Mouse (Mus musculus) midbrain, postnatal 0 days (tissue): ENCODE data around the gene Dagla. TPM values are rescaled to one million over a fixed set of nuclear protein-coding genes. Genes with fewer than 3 reads are reported as not detected.

Experiments
- ATAC-seq: fragments of 200-750 bp; cut with Nextera tagmentation; 2 replicates; pipeline ENCODE4 v1.8.0; 2017; ENCODE audit warnings: moderate number of reproducible peaks, mild to moderate bottlenecking, moderate TSS enrichment, moderate library complexity; ENCODE audit not compliant: low FRiP score
- DNase-seq: peaks from one replicate; pipeline ENCODE4 v3.0.0-alpha.2; 2015; ENCODE audit warnings: low spot score
- H3K27ac ChIP-seq: fragments of 300-500 bp; sonication (generic); 2 replicates; pipeline ENCODE4 v1.5.1; 2014; ENCODE audit warnings: low read depth, mild to moderate bottlenecking, low read length, mixed read lengths
- H3K27me3 ChIP-seq: fragments of 300-500 bp; sonication (generic); 2 replicates; pipeline ENCODE4 v1.6.1; 2014; ENCODE audit warnings: low read length, control low read depth, mixed read lengths; ENCODE audit not compliant: insufficient read depth
- H3K36me3 ChIP-seq: fragments of 300-500 bp; sonication (generic); 2 replicates; pipeline ENCODE4 v1.6.1; 2014; ENCODE audit warnings: low read length, control low read depth, mixed read lengths; ENCODE audit not compliant: insufficient read depth
- H3K4me1 ChIP-seq: fragments of 300-500 bp; sonication (generic); 2 replicates; pipeline ENCODE4 v1.6.1; 2014; ENCODE audit warnings: mild to moderate bottlenecking, control low read depth, antibody characterized with exemption, low read length, mixed read lengths; ENCODE audit not compliant: insufficient read depth
- H3K4me2 ChIP-seq: fragments of 300-500 bp; sonication (generic); 2 replicates; pipeline ENCODE4 v1.6.1; 2014; ENCODE audit warnings: low read depth, mild to moderate bottlenecking, low read length, mixed read lengths; ENCODE audit not compliant: poor library complexity, severe bottlenecking
- H3K4me3 ChIP-seq: fragments of 300-500 bp; sonication (generic); 2 replicates; pipeline ENCODE4 v1.5.1; 2014; ENCODE audit warnings: low read depth, mild to moderate bottlenecking, low read length, moderate library complexity
- H3K9ac ChIP-seq: fragments of 300-500 bp; sonication (generic); replicated peaks from 2 replicates; pipeline ENCODE4 v1.6.1; 2014; ENCODE audit warnings: mild to moderate bottlenecking, low read length, moderate library complexity, mixed read lengths; ENCODE audit not compliant: poor library complexity, severe bottlenecking
- H3K9me3 ChIP-seq: fragments of 300-500 bp; sonication (generic); 2 replicates; pipeline ENCODE4 v1.6.1; 2016; ENCODE audit warnings: low read length, control low read depth
- CTCF ChIP-seq: IDR thresholded peaks from 2 replicates; pipeline ENCODE4 v1.5.1; 2016; ENCODE audit warnings: antibody characterized with exemption, mild to moderate bottlenecking
- WGBS: fragments of 180-500 bp; shearing (Covaris S2); extraction: QIAGEN DNeasy Blood & Tissue Kit; methylation state at CpG from one replicate; pipeline ENCODE4 v1.1.7; 2014; 5-methylcytosine and 5-hydroxymethylcytosine counted together
- polyA plus RNA-seq: library from polyadenylated mRNA; unstranded; fragments of >200 nt; fragmentation: Nextera tagmentation; extraction: Ambion mirVana; gene quantifications from 2 replicates; pipeline ENCODE4 v1.2.1, GENCODE M21; 2015
- total RNA-seq: library from RNA; depleted of rRNA; stranded (reverse); fragments of >200 nt; gene quantifications from 2 replicates; pipeline ENCODE4 v1.2.3, GENCODE M21; 2014

Dagla gene
- total and polyA plus RNA-seq, 2 experiments from 2014 or later = 13.7 to 40.8 TPM

DNA sequence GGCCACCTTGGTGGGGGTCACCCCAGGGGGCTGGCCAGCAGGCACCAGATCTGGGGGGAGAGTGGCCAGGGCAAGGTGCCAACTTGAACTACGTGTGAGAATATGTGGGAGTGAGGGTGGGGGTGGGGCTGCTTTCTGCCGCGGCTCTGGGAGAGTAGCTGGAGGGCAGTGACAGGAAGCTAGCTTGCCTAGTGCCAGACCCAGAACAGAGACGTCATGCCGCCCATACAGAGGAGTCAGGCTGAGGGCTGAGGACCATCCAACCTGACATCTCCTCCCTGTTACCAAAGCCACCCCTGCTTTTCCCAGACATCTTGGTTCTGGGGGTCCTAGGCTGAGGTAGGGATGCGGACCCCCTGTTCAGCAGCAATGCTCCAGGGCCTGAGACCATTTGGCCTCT lies 57.5 kb downstream of the Dagla start:
- no peak overlapping the region for H3K4me2 ChIP-seq
- DNase-seq (no peak), ATAC-seq (no peak)
- H3K4me3 ChIP-seq = no peak overlapping the region
- H3K9me3 ChIP-seq = no peaks in the 10 kb centered on the region
- H3K27ac ChIP-seq = no peak overlapping the region
- no peak overlapping the region for H3K9ac ChIP-seq
- peaks cover 41% of the 10 kb centered on the region for H3K36me3 ChIP-seq
- H3K4me1 ChIP-seq = no peaks in the 10 kb centered on the region
- no peak for TF ChIP-seq CTCF
- WGBS = 36% methylated on average over 6 of the region's 6 CpGs
- no peaks in the 10 kb centered on the region for H3K27me3 ChIP-seq

GRCm38 (mm10) chr19:10244183-10244582 lies 60.5 kb downstream of the Dagla start:
- Histone ChIP-seq H3K9me3 (no peaks in the 10 kb centered on the region), H3K36me3 (peaks cover 14% of the 10 kb centered on the region; the same call in 1 of the 2 replicates), H3K27ac (no peak overlapping the region), H3K27me3 (0 out of 2 replicates have a peak, but pooled peaks cover 7% of the 10 kb centered on the region), H3K4me3 (no peak overlapping the region), H3K4me2 (no peak overlapping the region), H3K9ac (no peak overlapping the region), H3K4me1 (no peaks in the 10 kb centered on the region)
- peak; percentile 56 for DNase-seq
- no peak for ATAC-seq
- TF ChIP-seq CTCF = peak; percentile 60
- WGBS = 30% methylated on average over 3 of the region's 3 CpGs

DNA sequence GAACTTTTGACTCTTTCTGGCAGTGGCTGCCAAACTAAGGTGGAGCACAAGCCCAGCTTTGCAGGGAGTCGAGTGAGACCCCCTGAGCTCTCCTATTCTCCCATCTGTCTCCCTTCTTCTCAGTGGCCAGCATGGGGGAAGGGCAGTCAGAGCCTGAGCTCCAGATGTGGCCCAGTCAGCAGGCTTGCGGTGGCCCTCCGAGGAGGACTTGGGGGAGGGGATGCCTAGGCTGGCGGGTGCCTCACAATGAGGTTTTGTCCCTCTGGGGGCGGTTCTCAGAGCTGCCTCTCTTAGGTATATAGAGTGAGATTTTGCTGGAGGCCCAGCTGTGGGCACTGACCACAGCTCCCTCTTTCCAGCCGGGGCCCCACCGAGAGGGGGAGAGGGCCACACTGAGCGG lies 61.8 kb downstream of the Dagla start:
- Histone ChIP-seq H3K9me3 (no peaks in the 10 kb centered on the region), H3K27me3 (0 out of 2 replicates have a peak, but pooled peaks cover 7% of the 10 kb centered on the region), H3K4me2 (no peak overlapping the region), H3K27ac (no peak overlapping the region), H3K4me1 (no peaks in the 10 kb centered on the region), H3K9ac (no peak overlapping the region), H3K4me3 (no peak overlapping the region), H3K36me3 (peaks cover 7% of the 10 kb centered on the region; the same call in 1 of the 2 replicates)
- TF ChIP-seq CTCF = no peak
- DNase-seq (no peak), ATAC-seq (no peak)
- WGBS = 5% methylated on average over 8 of the region's 8 CpGs

DNA sequence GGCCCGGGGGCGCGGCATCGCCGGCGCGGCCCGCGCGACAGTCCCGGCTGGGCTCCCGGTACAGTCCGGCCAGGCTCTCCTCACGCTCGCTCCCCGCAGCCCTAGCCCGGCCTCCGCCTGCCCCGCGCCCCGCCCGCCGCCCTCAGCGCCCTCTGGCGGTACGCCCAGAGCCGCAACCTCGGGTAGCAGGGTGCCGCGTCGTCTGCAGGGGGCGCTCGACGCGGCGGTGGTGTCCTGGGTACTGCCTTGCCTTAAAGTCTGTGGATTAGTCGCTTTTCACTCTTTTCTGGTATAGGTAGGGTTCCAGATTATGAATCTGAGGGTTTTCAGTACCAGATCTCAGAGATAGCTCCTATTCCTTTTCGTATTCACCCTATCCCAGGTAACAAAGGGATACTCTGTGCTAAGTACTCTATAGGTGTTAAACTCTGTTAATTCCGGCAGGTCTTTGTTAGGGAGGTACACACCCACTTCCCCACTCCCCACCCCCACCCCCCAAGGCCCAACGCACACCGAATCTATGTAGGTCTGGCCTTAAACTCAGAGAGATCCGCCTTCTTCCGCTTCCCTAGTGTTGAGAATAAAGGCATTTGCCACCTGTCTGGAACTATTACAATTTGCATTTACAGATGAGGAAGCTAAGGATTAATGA lies 63.9 kb downstream of the Dagla start, which contains the start of gene Myrf:
Myrf (minus strand) TSS at position 95 of the 652 bp plus-strand sequence.
- no peaks in the 10 kb centered on the region for H3K36me3 ChIP-seq
- peak within 1 kb of the TSS; percentile 56 for H3K4me2 ChIP-seq
- 0 out of 2 replicates have a peak, but pooled peaks cover 7% of the 10 kb centered on the region for H3K27me3 ChIP-seq
- peak within 1 kb of the TSS; percentile 44; the same call in 1 of the 2 replicates for H3K9ac ChIP-seq
- ATAC-seq (peak; percentile 69), DNase-seq (peak; percentile 51)
- H3K4me3 ChIP-seq = peak within 1 kb of the TSS; percentile 41
- H3K9me3 ChIP-seq = no peaks in the 10 kb centered on the region
- H3K4me1 ChIP-seq = no peaks in the 10 kb centered on the region
- no peak within 1 kb of the TSS for H3K27ac ChIP-seq
- WGBS = 10% methylated on average over 30 of the region's 43 CpGs
- TF ChIP-seq CTCF = peak; percentile 83

GRCm38 (mm10) chr19:10239975-10240653 lies 64.6 kb downstream of the Dagla start:
- DNase-seq (no peak), ATAC-seq (no peak)
- 5% methylated on average over 26 of the region's 26 CpGs for WGBS
- peak overlapping the region; percentile 56 for H3K4me2 ChIP-seq
- peak overlapping the region; percentile 41 for H3K4me3 ChIP-seq
- peak overlapping the region; percentile 44; the same call in 1 of the 2 replicates for H3K9ac ChIP-seq
- H3K27me3 ChIP-seq = 0 out of 2 replicates have a peak, but pooled peaks cover 7% of the 10 kb centered on the region
- TF ChIP-seq CTCF = no peak
- H3K9me3 ChIP-seq = no peaks in the 10 kb centered on the region
- H3K4me1 ChIP-seq = no peaks in the 10 kb centered on the region
- no peaks in the 10 kb centered on the region for H3K36me3 ChIP-seq
- H3K27ac ChIP-seq = no peak overlapping the region

GRCm38 (mm10) chr19:10239419-10239818 lies 65.3 kb downstream of the Dagla start:
- 54% methylated on average over 2 of the region's 2 CpGs for WGBS
- no peak overlapping the region for H3K4me3 ChIP-seq

More at GRCm38 (mm10) chr19:10239419-10239818, 65.3 kb downstream of the Dagla start:
- TF ChIP-seq CTCF = no peak
- ATAC-seq (no peak), DNase-seq (no peak)
- Histone ChIP-seq H3K36me3 (no peaks in the 10 kb centered on the region), H3K27me3 (0 out of 2 replicates have a peak, but pooled peaks cover 7% of the 10 kb centered on the region), H3K4me2 (no peak overlapping the region), H3K27ac (no peak overlapping the region), H3K9me3 (no peaks in the 10 kb centered on the region), H3K9ac (no peak overlapping the region), H3K4me1 (no peaks in the 10 kb centered on the region)
